Mouse (Mus musculus) forebrain, embryonic 11.5 days (tissue): ENCODE data around the gene Hcn1. TPM values are rescaled to one million over a fixed set of nuclear protein-coding genes. Genes with fewer than 3 reads are reported as not detected.

ENCODE experiments used
- ATAC-seq: fragments of 200-750 bp; cut with Nextera tagmentation; replicated peaks from 2 replicates; pipeline ENCODE4 v1.8.0; 2017; ENCODE audit warnings: moderate TSS enrichment; ENCODE audit not compliant: low FRiP score
- DNase-seq: peaks from one replicate; pipeline ENCODE4 v3.0.0-alpha.2; 2017; ENCODE audit warnings: low spot score
- H3K27ac ChIP-seq: fragments of 300-500 bp; sonication (generic); 2 replicates; pipeline ENCODE4 v1.5.1; 2014; ENCODE audit warnings: low read depth, low read length
- H3K27me3 ChIP-seq: fragments of 300-500 bp; sonication (generic); 2 replicates; pipeline ENCODE4 v1.6.1; 2014; ENCODE audit warnings: mild to moderate bottlenecking, low read length, mixed read lengths; ENCODE audit not compliant: control insufficient read depth, insufficient read depth
- H3K36me3 ChIP-seq: fragments of 300-500 bp; sonication (generic); 2 replicates; pipeline ENCODE4 v1.6.1; 2014; ENCODE audit warnings: mild to moderate bottlenecking, low read length, moderate library complexity, mixed read lengths; ENCODE audit not compliant: control insufficient read depth, insufficient read depth
- H3K4me1 ChIP-seq: fragments of 300-500 bp; sonication (generic); replicated peaks from 2 replicates; pipeline ENCODE4 v1.6.1; 2014; ENCODE audit warnings: low read length, mixed read lengths; ENCODE audit not compliant: control insufficient read depth, insufficient read depth
- H3K4me2 ChIP-seq: fragments of 300-500 bp; sonication (generic); 2 replicates; pipeline ENCODE4 v1.6.1; 2014; ENCODE audit warnings: low read depth, mild to moderate bottlenecking, low read length, moderate library complexity, mixed read lengths; ENCODE audit not compliant: severe bottlenecking
- H3K4me3 ChIP-seq: fragments of 300-500 bp; sonication (generic); 2 replicates; pipeline ENCODE4 v1.5.1; 2014; ENCODE audit warnings: low read depth, low read length
- H3K9ac ChIP-seq: fragments of 300-500 bp; sonication (generic); 2 replicates; pipeline ENCODE4 v1.6.1; 2014; ENCODE audit warnings: low read length
- H3K9me3 ChIP-seq: fragments of 300-500 bp; sonication (generic); 2 replicates; pipeline ENCODE4 v1.6.1; 2016; ENCODE audit warnings: low read length, mixed read lengths; ENCODE audit not compliant: control insufficient read depth
- WGBS: fragments of 180-500 bp; shearing (Covaris S2); extraction: QIAGEN DNeasy Blood & Tissue Kit; methylation state at CpG from one replicate; pipeline ENCODE4 v1.1.7; 2014; 5-methylcytosine and 5-hydroxymethylcytosine counted together
- polyA plus RNA-seq: library from polyadenylated mRNA; unstranded; fragments of >200 nt; fragmentation: Nextera tagmentation; extraction: Ambion mirVana; gene quantifications from 2 replicates; pipeline ENCODE4 v1.2.1, GENCODE M21; 2014

The Hcn1 gene
- polyA plus RNA-seq, 1 experiment from 2014 or later, result 0.07 TPM

- no peak overlapping the region for H3K4me2 ChIP-seq
- H3K4me3 ChIP-seq, result no peak overlapping the region
- no peak overlapping the region for H3K27ac ChIP-seq
- no peaks in the 10 kb centered on the region for H3K4me1 ChIP-seq
- DNase-seq, result no peak
- H3K36me3 ChIP-seq, result no peaks in the 10 kb centered on the region
- no peak for ATAC-seq
- no peaks in the 10 kb centered on the region for H3K9me3 ChIP-seq
- H3K9ac ChIP-seq, result no peak overlapping the region
- H3K27me3 ChIP-seq, result no peaks in the 10 kb centered on the region
Measured at GRCm38 (mm10) chr13:117710811-117711210, 108.7 kb downstream of the Hcn1 start.

- Histone ChIP-seq H3K4me3 (no peak overlapping the region), H3K9me3 (no peaks in the 10 kb centered on the region), H3K4me2 (no peak overlapping the region), H3K27ac (no peak overlapping the region), H3K4me1 (no peaks in the 10 kb centered on the region), H3K27me3 (no peaks in the 10 kb centered on the region), H3K9ac (no peak overlapping the region), H3K36me3 (no peaks in the 10 kb centered on the region)
- ATAC-seq, result no peak
- WGBS, result 70% methylated on average over 4 of the region's 4 CpGs
- DNase-seq, result no peak
Measured at GRCm38 (mm10) chr13:117722090-117722489, 120.0 kb downstream of the Hcn1 start.

- ATAC-seq (no peak), DNase-seq (no peak)
- no peak overlapping the region for H3K4me3 ChIP-seq
- H3K36me3 ChIP-seq, result no peaks in the 10 kb centered on the region
- H3K4me2 ChIP-seq, result no peak overlapping the region
- no peaks in the 10 kb centered on the region for H3K4me1 ChIP-seq
- H3K9me3 ChIP-seq, result no peaks in the 10 kb centered on the region
- no peaks in the 10 kb centered on the region for H3K27me3 ChIP-seq
- no peak overlapping the region for H3K9ac ChIP-seq
- WGBS, result 87% methylated on average over 3 of the region's 3 CpGs
- H3K27ac ChIP-seq, result no peak overlapping the region
Measured at GRCm38 (mm10) chr13:117724083-117724482, 122.0 kb downstream of the Hcn1 start.

- H3K27me3 ChIP-seq, result no peaks in the 10 kb centered on the region
- no peak overlapping the region for H3K27ac ChIP-seq
- H3K9ac ChIP-seq, result no peak overlapping the region
- no peak for ATAC-seq
- no peaks in the 10 kb centered on the region for H3K36me3 ChIP-seq
- H3K4me3 ChIP-seq, result no peak overlapping the region
- DNase-seq, result no peak
- 92% methylated on average over 2 of the region's 2 CpGs for WGBS
- H3K4me1 ChIP-seq, result no peaks in the 10 kb centered on the region
- no peaks in the 10 kb centered on the region for H3K9me3 ChIP-seq
- H3K4me2 ChIP-seq, result no peak overlapping the region
Measured at GRCm38 (mm10) chr13:117728393-117728792, 126.3 kb downstream of the Hcn1 start.

GRCm38 (mm10) chr13:117732738-117733137 lies 130.6 kb downstream of the Hcn1 start:
- Histone ChIP-seq H3K9ac (no peak overlapping the region), H3K4me3 (no peak overlapping the region), H3K4me2 (no peak overlapping the region), H3K27ac (no peak overlapping the region), H3K27me3 (no peaks in the 10 kb centered on the region), H3K9me3 (no peaks in the 10 kb centered on the region), H3K4me1 (no peaks in the 10 kb centered on the region), H3K36me3 (no peaks in the 10 kb centered on the region)
- DNase-seq, result no peak
- no peak for ATAC-seq

- no peak overlapping the region for H3K27ac ChIP-seq
- DNase-seq (no peak), ATAC-seq (no peak)
- H3K36me3 ChIP-seq, result no peaks in the 10 kb centered on the region
- H3K4me1 ChIP-seq, result no peaks in the 10 kb centered on the region
- H3K9ac ChIP-seq, result no peak overlapping the region
- H3K27me3 ChIP-seq, result no peaks in the 10 kb centered on the region
- no peak overlapping the region for H3K4me2 ChIP-seq
- no peak overlapping the region for H3K4me3 ChIP-seq
- WGBS, result 91% methylated on average over 3 of the region's 3 CpGs
- no peaks in the 10 kb centered on the region for H3K9me3 ChIP-seq
Measured at GRCm38 (mm10) chr13:117744451-117744850, 142.3 kb downstream of the Hcn1 start.

- WGBS, result 92% methylated on average over 3 of the region's 3 CpGs
- no peak overlapping the region for H3K9ac ChIP-seq
- ATAC-seq (no peak), DNase-seq (no peak)
- no peak overlapping the region for H3K4me3 ChIP-seq
- no peak overlapping the region for H3K27ac ChIP-seq
- no peaks in the 10 kb centered on the region for H3K4me1 ChIP-seq
- H3K36me3 ChIP-seq, result no peaks in the 10 kb centered on the region
- no peaks in the 10 kb centered on the region for H3K9me3 ChIP-seq
- no peaks in the 10 kb centered on the region for H3K27me3 ChIP-seq
- no peak overlapping the region for H3K4me2 ChIP-seq
Measured at GRCm38 (mm10) chr13:117745173-117745572, 143.1 kb downstream of the Hcn1 start.

- Histone ChIP-seq H3K4me3 (no peak overlapping the region), H3K9me3 (no peaks in the 10 kb centered on the region), H3K4me1 (no peaks in the 10 kb centered on the region), H3K4me2 (no peak overlapping the region), H3K9ac (no peak overlapping the region), H3K36me3 (no peaks in the 10 kb centered on the region), H3K27ac (no peak overlapping the region), H3K27me3 (no peaks in the 10 kb centered on the region)
- WGBS, result 83% methylated on average over 6 of the region's 6 CpGs
- DNase-seq (no peak), ATAC-seq (no peak)
Measured at GRCm38 (mm10) chr13:117765487-117765886, 163.4 kb downstream of the Hcn1 start.

- Histone ChIP-seq H3K4me2 (no peak overlapping the region), H3K27ac (no peak overlapping the region), H3K9ac (no peak overlapping the region), H3K27me3 (no peaks in the 10 kb centered on the region), H3K4me3 (no peak overlapping the region), H3K4me1 (no peaks in the 10 kb centered on the region), H3K36me3 (no peaks in the 10 kb centered on the region), H3K9me3 (no peaks in the 10 kb centered on the region)
- DNase-seq (no peak), ATAC-seq (0 out of 2 replicates have a peak, but pooled peaks have one; percentile 24)
- WGBS, result 92% methylated on average over 2 of the region's 2 CpGs
Measured at GRCm38 (mm10) chr13:117785376-117785775, 183.3 kb downstream of the Hcn1 start.
